ENCODE assay signal across 8 mouse cellular contexts in genomic region chr9:108348290-108348680, GRCm38 (mm10). TPM values are rescaled to one million over a fixed set of nuclear protein-coding genes. Genes with fewer than 3 reads are reported as not detected.
A peak's percentile ranks its signal among the peaks of the same experiment; 100 is the strongest.
DNase-seq lines count a peak whose midpoint lies in the region; ATAC-seq and TF ChIP-seq lines count a peak whose summit lies in the region.

No protein-coding gene starts in this region.

- no peak for ATAC-seq in neural tube, embryonic 11.5 days (ENCODE audit: insufficient read depth, low FRiP score, low TSS enrichment)
- no peak for ATAC-seq in embryonic facial prominence, embryonic 15.5 days (ENCODE audit: insufficient number of reproducible peaks, low FRiP score, low TSS enrichment, low read depth)
- no peak for ATAC-seq in intestine, postnatal 0 days

- H3K9ac ChIP-seq in neural tube, embryonic 11.5 days (ENCODE audit: low read length) = peak overlapping the region; percentile 87
- peak overlapping the region; percentile 77 for H3K9ac ChIP-seq in embryonic facial prominence, embryonic 15.5 days
- peak overlapping the region; percentile 63 for H3K9ac ChIP-seq in intestine, postnatal 0 days (ENCODE audit: low read depth, low read length)

- peaks cover 2% of the 10 kb centered on the region; the same call in 1 of the 2 replicates for H3K4me1 ChIP-seq in neural tube, embryonic 11.5 days (ENCODE audit: control insufficient read depth, insufficient read depth, low read length)
- H3K4me1 ChIP-seq in embryonic facial prominence, embryonic 15.5 days = peaks cover 20% of the 10 kb centered on the region
- no peaks in the 10 kb centered on the region for H3K4me1 ChIP-seq in intestine, postnatal 0 days (replicated peaks; ENCODE audit: control insufficient read depth, insufficient read depth, low read length)
- peaks cover 8% of the 10 kb centered on the region; the same call in 1 of the 2 replicates for H3K4me1 ChIP-seq in small intestine, adult 2 months (ENCODE audit: control insufficient read depth, insufficient read depth, insufficient read length, low read length)

- H3K4me3 ChIP-seq in neural tube, embryonic 11.5 days (ENCODE audit: low read depth, low read length) = peak overlapping the region; percentile 62
- peak overlapping the region; percentile 88 for H3K4me3 ChIP-seq in embryonic facial prominence, embryonic 15.5 days (replicated peaks)
- H3K4me3 ChIP-seq in intestine, postnatal 0 days (ENCODE audit: low read depth, low read length) = peak overlapping the region; percentile 68
- H3K4me3 ChIP-seq in small intestine, adult 2 months (ENCODE audit: low read depth, low read length) = peak overlapping the region; percentile 69

- TF ChIP-seq POLR2A in small intestine, adult 2 months (IDR thresholded peaks at IDR 0.05; ENCODE audit: low read depth, low read length) = no peak

- peaks cover 15% of the 10 kb centered on the region for H3K36me3 ChIP-seq in neural tube, embryonic 11.5 days (ENCODE audit: control insufficient read depth, insufficient read depth, low read length)
- peaks cover 32% of the 10 kb centered on the region for H3K36me3 ChIP-seq in embryonic facial prominence, embryonic 15.5 days
- H3K36me3 ChIP-seq in intestine, postnatal 0 days (ENCODE audit: control insufficient read depth, insufficient read depth) = peaks cover 26% of the 10 kb centered on the region
- peaks cover 28% of the 10 kb centered on the region for H3K36me3 ChIP-seq in small intestine, adult 2 months (ENCODE audit: control insufficient read depth, insufficient read depth, low read length)

- peak overlapping the region; percentile 75 for H3K4me2 ChIP-seq in neural tube, embryonic 11.5 days (ENCODE audit: low read depth)
- H3K4me2 ChIP-seq in embryonic facial prominence, embryonic 15.5 days (replicated peaks) = peak overlapping the region; percentile 56
- H3K4me2 ChIP-seq in intestine, postnatal 0 days (replicated peaks; ENCODE audit: low read depth) = peak overlapping the region; percentile 79

- DNase-seq in neural tube, embryonic 11.5 days (ENCODE audit: low spot score) = no peak
- no peak for DNase-seq in neural tube, embryonic 10.5 days (ENCODE audit: extremely low spot score, low spot score)
- DNase-seq in frontal cortex, postnatal 14 days (ENCODE audit: low spot score in 2 of 2) = no peak
- no peak for DNase-seq in cerebellum, adult 8-10 months
- DNase-seq in gastrocnemius, postnatal 25 days = no peak

- H3K9me3 ChIP-seq in neural tube, embryonic 11.5 days (ENCODE audit: control insufficient read depth, low read length) = no peaks in the 10 kb centered on the region
- H3K9me3 ChIP-seq in embryonic facial prominence, embryonic 15.5 days (replicated peaks) = no peaks in the 10 kb centered on the region
- H3K9me3 ChIP-seq in intestine, postnatal 0 days (ENCODE audit: control insufficient read depth) = no peaks in the 10 kb centered on the region

- H3K27me3 ChIP-seq in neural tube, embryonic 11.5 days (ENCODE audit: control insufficient read depth, insufficient read depth, low read length) = no peaks in the 10 kb centered on the region
- H3K27me3 ChIP-seq in embryonic facial prominence, embryonic 15.5 days = no peaks in the 10 kb centered on the region
- H3K27me3 ChIP-seq in intestine, postnatal 0 days (replicated peaks; ENCODE audit: control insufficient read depth, insufficient read depth, low read length) = no peaks in the 10 kb centered on the region
- H3K27me3 ChIP-seq in small intestine, adult 2 months (ENCODE audit: control insufficient read depth, insufficient read depth, low read length) = no peaks in the 10 kb centered on the region

- no peak for TF ChIP-seq CTCF in intestine, postnatal 0 days (IDR thresholded peaks at IDR 0.05; ENCODE audit: low read depth)
- TF ChIP-seq CTCF in small intestine, adult 2 months (IDR thresholded peaks at IDR 0.05; ENCODE audit: extremely low read depth, insufficient read length, insufficient replicate concordance, low read depth, low read length) = no peak

- H3K27ac ChIP-seq in neural tube, embryonic 11.5 days (ENCODE audit: low read depth, low read length) = peak overlapping the region; percentile 95
- peak overlapping the region; percentile 97 for H3K27ac ChIP-seq in embryonic facial prominence, embryonic 15.5 days (replicated peaks)
- H3K27ac ChIP-seq in intestine, postnatal 0 days (ENCODE audit: low read depth, low read length) = peak overlapping the region; percentile 90
- H3K27ac ChIP-seq in small intestine, adult 2 months (ENCODE audit: insufficient read depth, low read depth, low read length) = peak overlapping the region; percentile 79; the same call in 1 of the 2 replicates

- 8% methylated on average over 14 of the region's 14 CpGs for WGBS in neural tube, embryonic 11.5 days
- WGBS in embryonic facial prominence, embryonic 15.5 days = 4% methylated on average over 14 of the region's 14 CpGs
- 2% methylated on average over 14 of the region's 14 CpGs for WGBS in intestine, postnatal 0 days
- under 1% methylated on average over 14 of the region's 14 CpGs for WGBS in small intestine, adult 2 months

RNA-seq across cellular contexts. Expression of gene Usp4, which starts 0.6 kb away (rescaled TPM):
- polyA plus RNA-seq in neural tube, embryonic 11.5 days (2014; fragmentation: Nextera tagmentation; extraction: Ambion mirVana) = 141 and 145 TPM in 2 replicates
- 97.5 and 99.4 TPM in 2 replicates for polyA plus RNA-seq in embryonic facial prominence, embryonic 15.5 days (2015; fragmentation: Nextera tagmentation; extraction: Ambion mirVana)
- 44.9 and 45.2 TPM in 2 replicates for polyA plus RNA-seq in intestine, postnatal 0 days (2015; fragmentation: Nextera tagmentation; extraction: Ambion mirVana)
- 26.6 and 66.3 TPM in 2 replicates for polyA plus RNA-seq in small intestine, adult 2 months (2012; rRNA removed)
- 10 to 100 TPM; 61.7 to 64.9 TPM for total RNA-seq in gastrocnemius, postnatal 25 days (2021)

RNA-seq across cellular contexts. Expression of gene Gpx1, which starts 9.6 kb away (rescaled TPM):
- 700 and 705 TPM in 2 replicates for polyA plus RNA-seq in neural tube, embryonic 11.5 days (2014; fragmentation: Nextera tagmentation; extraction: Ambion mirVana)
- 713 and 715 TPM in 2 replicates for polyA plus RNA-seq in embryonic facial prominence, embryonic 15.5 days (2015; fragmentation: Nextera tagmentation; extraction: Ambion mirVana)
- polyA plus RNA-seq in intestine, postnatal 0 days (2015; fragmentation: Nextera tagmentation; extraction: Ambion mirVana) = 997 and 1,037 TPM in 2 replicates
- polyA plus RNA-seq in small intestine, adult 2 months (2012; rRNA removed) = 1,021 and 1,249 TPM in 2 replicates
- total RNA-seq in gastrocnemius, postnatal 25 days (2021) = 10 to 100 TPM; 74.4 to 92.9 TPM

RNA-seq across cellular contexts. Expression of gene Tcta, which starts 42.3 kb away (rescaled TPM):
- polyA plus RNA-seq in neural tube, embryonic 11.5 days (2014; fragmentation: Nextera tagmentation; extraction: Ambion mirVana) = 30.8 and 31.4 TPM in 2 replicates
- polyA plus RNA-seq in embryonic facial prominence, embryonic 15.5 days (2015; fragmentation: Nextera tagmentation; extraction: Ambion mirVana) = 41.3 and 51.6 TPM in 2 replicates
- 48.6 and 50.4 TPM in 2 replicates for polyA plus RNA-seq in intestine, postnatal 0 days (2015; fragmentation: Nextera tagmentation; extraction: Ambion mirVana)
- 19.0 and 36.7 TPM in 2 replicates for polyA plus RNA-seq in small intestine, adult 2 months (2012; rRNA removed)
- 10 to 100 TPM; 25.0 to 30.8 TPM for total RNA-seq in gastrocnemius, postnatal 25 days (2021)

RNA-seq across cellular contexts. Expression of gene Rhoa, which starts 42.4 kb away (rescaled TPM):
- 236 and 274 TPM in 2 replicates for polyA plus RNA-seq in neural tube, embryonic 11.5 days (2014; fragmentation: Nextera tagmentation; extraction: Ambion mirVana)
- polyA plus RNA-seq in embryonic facial prominence, embryonic 15.5 days (2015; fragmentation: Nextera tagmentation; extraction: Ambion mirVana) = 452 and 468 TPM in 2 replicates
- polyA plus RNA-seq in intestine, postnatal 0 days (2015; fragmentation: Nextera tagmentation; extraction: Ambion mirVana) = 313 and 315 TPM in 2 replicates
- polyA plus RNA-seq in small intestine, adult 2 months (2012; rRNA removed) = 30.5 and 70.2 TPM in 2 replicates
- 100 to 1,000 TPM; 104 to 120 TPM for total RNA-seq in gastrocnemius, postnatal 25 days (2021)

RNA-seq across cellular contexts. Expression of gene 1700102P08Rik, which starts 44.3 kb away (rescaled TPM):
- polyA plus RNA-seq in neural tube, embryonic 11.5 days (2014; fragmentation: Nextera tagmentation; extraction: Ambion mirVana) = 0.84 and 1.3 TPM in 2 replicates
- 1.0 and 1.1 TPM in 2 replicates for polyA plus RNA-seq in embryonic facial prominence, embryonic 15.5 days (2015; fragmentation: Nextera tagmentation; extraction: Ambion mirVana)
- 0.14 TPM in 1 of 2 replicates, not detected in the other for polyA plus RNA-seq in intestine, postnatal 0 days (2015; fragmentation: Nextera tagmentation; extraction: Ambion mirVana)
- polyA plus RNA-seq in small intestine, adult 2 months (2012; rRNA removed) = 0.23 TPM in 1 of 2 replicates, not detected in the other
- total RNA-seq in gastrocnemius, postnatal 25 days (2021) = under 1 TPM; 0.40 to 0.46 TPM
